Mouse (Mus musculus) neural tube, embryonic 10.5 days (tissue): ENCODE measurements around the gene Afap1.

Source experiments
- DNase-seq: peaks from one replicate; pipeline ENCODE4 v3.0.0-alpha.2; 2017; ENCODE audit warnings: low spot score; ENCODE audit errors: extremely low spot score

The Afap1 gene

GRCm38 (mm10) chr5:35931296-35931695 is 38.2 kb downstream of the Afap1 start:
- DNase-seq, result no peak

- DNase-seq, result no peak
These were observed 39.9 kb downstream of the Afap1 start for GRCm38 (mm10) chr5:35933059-35933458.

DNA sequence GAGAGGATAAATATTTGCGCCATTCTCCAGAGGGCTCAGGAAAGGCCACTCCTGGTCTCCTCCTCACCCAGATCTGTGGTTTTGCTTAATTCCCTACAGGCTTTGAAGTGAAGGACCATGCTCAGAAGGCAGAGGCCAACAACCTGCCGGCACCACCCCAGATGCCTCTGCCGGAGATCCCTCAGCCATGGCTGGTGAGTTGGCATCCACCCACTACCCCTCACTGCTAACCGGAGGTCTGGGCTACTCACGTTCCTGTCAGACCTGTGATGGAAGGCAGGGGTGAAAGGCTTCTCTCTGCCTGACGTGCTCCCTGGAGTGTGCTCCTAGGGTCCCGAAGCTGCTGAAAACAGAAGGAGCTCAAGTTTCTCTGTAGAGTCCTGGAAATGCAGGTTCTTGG is 42.8 kb downstream of the Afap1 start:
- no peak for DNase-seq

DNA sequence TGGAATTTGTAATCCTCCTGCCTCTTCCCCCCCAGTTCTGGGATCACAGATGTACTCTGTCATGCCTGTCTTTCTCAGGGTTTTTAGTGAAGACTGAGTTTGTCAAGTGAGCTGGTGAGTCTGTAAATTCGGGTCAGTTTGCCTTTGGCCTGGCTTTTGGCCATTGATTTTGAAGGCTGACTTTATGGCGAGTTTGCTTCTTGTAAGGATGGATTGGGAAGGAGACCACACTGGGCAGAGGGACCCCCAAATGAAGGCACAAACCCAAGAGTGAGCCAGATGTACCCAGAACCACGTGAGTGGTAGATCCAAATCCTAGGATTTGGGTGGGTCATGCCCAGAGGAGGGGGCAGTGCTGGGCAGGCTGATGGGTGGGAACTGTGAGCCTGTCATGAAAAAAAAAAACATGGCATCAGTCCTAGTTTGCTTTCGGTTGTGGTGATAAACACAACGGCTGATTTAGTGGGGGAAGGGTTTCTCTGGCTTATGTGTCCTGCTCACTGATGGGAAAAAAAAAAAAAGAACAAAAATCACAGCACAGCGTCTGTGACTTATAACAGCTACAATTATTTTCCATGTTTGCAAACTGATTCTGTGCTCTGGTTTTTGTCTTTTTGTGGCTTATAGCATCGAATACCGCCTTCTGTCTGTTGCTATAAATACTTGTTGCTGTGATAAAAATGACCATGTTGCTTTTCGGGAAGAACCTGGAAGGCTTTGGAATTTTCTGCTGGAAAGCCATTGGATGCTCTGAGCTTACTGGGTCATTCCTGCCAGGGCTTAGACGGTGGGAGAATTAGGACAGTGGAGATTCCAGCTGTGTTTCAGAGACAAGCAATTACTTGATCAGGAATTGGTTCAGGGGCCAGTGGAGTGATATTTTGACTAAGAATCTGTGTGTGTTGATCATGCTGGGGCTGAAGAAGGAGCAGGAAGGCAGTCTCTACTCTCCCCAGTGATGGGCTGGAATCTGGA is 45.4 kb downstream of the Afap1 start:
- DNase-seq, result no peak

DNA sequence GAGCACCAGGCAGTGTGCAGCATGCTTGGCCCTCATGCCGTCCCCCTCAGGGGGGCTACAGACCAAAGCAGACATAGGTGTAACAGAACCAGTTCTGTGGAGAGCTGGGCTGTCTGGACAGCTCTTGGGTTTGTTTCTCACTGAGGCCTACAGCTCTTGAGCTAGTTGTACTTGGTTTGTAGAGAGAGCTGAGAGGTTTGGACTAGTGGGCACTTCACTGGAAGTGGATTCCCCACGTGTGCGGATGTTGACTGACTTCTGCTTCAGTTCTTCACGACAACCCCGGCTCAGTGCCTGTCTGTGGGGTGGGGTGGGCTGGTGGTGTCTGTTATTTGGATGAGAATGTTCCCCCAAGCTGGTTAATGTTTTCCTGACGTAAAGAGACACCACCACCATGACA is 46.8 kb downstream of the Afap1 start:
- no peak for DNase-seq

DNA sequence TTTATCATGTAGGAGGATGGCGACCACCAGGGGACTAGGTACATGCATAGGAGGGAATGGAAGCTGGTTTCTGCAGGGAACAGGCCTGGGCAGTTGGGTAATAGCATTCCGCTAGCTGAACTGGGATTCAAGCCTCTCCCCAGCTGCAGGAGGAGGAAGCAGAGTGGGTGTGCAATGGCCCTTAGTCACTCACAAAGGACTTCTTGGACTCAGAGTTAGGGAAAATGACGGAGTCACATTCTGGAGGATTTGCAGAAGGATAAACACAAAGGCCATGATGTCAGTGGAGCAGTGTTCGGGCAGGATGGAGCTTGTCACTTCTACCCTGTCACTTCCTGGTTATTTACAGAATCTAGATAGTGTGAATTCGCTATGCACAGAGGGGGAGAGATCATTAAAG is 50.4 kb downstream of the Afap1 start:
- DNase-seq, result no peak

DNA sequence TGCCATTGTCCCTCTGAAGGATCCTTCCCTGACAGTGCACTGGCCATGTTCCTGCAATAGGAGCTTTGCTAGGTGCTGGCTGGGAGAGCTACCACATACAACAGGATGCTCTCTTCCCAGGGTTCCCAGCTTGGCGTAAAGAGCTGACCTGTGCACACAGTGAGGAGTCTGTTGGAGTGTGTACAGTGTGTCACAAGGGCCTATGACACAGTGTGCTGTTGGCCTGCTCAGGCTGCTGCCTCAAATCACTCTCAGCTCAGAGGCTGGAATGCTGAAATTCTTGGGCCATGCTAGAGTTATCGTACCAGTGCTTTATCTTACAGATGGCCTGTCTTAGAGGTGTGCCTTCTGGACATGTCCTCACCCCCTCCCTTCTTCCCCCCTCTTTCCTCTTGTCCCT is 53.7 kb downstream of the Afap1 start:
- no peak for DNase-seq

- DNase-seq, result no peak
These were observed 54.3 kb downstream of the Afap1 start for GRCm38 (mm10) chr5:35947427-35947826.

DNA sequence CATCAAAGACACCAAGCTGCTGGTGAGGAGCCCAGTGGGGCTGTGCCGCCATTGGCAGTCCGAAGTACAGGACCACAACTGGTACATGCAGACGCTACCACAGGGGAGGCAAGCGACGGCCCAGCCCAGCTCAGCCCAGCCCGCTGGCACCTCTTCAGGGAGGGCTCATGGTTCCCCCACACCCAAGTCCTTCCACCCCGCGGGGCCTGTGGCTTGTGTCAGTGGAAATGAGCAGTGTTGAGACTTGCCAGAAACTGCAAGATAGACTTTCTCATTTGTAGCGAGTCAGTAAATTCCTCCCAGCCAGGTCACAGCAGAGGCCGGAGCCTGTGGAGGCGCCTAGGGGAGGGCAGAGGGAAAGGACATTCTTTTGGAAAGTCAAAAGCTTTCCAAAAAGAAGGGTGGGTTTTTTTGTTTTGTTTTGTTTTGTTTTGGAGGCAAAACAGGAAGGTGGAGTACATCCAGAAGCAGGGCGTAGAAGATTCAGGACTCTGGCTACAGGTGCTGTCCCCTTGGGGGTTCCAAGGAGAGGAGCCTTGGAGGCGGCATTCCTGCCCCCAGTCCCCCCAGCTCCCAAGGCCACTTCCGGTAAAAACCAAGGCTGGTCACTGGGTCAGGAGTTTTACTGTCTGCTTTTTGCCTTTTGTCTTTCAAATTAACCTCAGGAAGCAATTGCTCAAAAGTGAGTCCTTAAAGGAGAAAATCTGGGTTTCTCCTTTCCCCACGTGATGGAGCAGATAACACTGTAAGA is 55.3 kb downstream of the Afap1 start:
- DNase-seq, result no peak

DNA sequence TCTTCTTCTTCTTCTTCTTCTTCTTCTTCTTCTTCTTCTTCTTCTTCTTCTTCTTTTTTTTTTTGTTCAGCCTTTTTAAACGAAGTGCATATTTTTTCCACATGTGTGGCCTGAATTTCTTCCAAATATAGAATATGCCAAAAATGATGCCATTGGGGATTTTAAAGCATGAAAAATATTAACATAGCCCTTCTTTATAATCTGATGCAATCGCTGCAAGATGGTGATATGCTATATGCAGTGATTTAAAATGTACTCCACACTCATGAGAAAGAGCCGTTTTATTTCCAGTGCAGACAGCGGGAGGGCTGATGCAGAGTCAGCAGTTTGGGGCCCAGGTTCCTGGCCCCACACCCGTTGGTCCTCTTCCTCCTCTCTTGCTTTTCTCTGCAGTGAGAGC is 55.9 kb downstream of the Afap1 start:
- DNase-seq, result no peak

DNA sequence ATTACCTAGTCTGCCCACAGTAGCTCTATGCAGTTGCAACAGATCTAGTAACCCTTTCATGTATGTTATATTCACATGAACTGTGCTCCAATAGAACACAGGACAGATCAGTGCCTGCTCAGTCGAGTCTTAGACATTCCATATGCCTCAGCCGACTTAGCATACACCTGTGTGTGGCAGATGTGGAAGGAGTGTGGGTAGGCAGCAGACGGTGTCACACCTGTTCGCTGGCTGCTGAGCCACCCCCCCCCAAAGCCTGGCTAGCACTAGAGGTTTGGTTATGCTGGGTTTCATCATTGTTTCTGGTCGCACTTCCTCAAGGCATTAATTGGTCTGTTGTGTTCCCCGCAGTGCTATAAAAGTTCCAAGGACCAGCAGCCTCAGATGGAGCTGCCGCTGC is 57.4 kb downstream of the Afap1 start:
- DNase-seq, result no peak

- no peak for DNase-seq
These were observed 61.1 kb downstream of the Afap1 start for GRCm38 (mm10) chr5:35954055-35954718.

GRCm38 (mm10) chr5:35956268-35956667 is 63.1 kb downstream of the Afap1 start:
- DNase-seq, result no peak

DNA sequence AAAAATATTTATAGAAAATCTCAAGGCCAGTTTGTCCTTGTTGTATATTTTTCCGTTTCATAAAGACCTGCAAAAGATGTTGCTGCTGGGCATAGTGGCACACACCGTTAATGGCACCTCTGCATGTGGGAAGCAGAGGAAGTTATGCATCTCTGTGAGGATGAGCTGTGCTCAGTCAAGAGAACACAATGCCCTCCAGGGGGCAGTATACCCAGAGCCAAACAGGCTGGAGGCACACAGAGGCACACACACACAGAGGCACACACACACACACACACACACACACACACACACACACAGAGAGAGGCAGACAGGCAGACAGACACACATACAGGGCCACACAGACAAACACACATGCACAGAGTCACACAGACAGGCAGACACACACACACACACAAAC is 65.6 kb downstream of the Afap1 start:
- DNase-seq, result no peak

- no peak for DNase-seq
These were observed 67.0 kb downstream of the Afap1 start for GRCm38 (mm10) chr5:35960168-35960567.

DNA sequence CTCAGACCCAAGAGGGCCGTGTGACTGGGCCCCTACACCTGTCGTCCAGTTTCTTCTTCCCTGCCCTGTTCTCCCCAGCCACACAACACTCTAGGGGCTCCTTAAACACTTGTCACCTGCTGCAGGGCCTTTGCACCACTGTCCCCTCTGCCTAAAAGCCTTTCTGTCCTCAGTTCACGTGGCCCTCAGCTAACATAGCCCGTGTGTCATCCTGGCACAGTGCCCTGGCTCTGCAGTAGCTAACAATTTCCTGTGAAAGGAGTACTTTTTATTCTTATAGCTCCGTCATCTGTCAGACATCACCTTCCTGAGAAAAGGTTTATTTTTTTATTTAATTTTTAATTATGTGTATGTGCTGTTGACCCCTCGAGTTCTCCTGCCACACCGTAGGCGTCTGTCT is 68.2 kb downstream of the Afap1 start:
- no peak for DNase-seq

GRCm38 (mm10) chr5:35963635-35964034 is 70.5 kb downstream of the Afap1 start:
- no peak for DNase-seq

- DNase-seq, result no peak
These were observed 71.9 kb downstream of the Afap1 start for GRCm38 (mm10) chr5:35965036-35965435.

GRCm38 (mm10) chr5:35969857-35970256 is 76.7 kb downstream of the Afap1 start:
- no peak for DNase-seq

DNA sequence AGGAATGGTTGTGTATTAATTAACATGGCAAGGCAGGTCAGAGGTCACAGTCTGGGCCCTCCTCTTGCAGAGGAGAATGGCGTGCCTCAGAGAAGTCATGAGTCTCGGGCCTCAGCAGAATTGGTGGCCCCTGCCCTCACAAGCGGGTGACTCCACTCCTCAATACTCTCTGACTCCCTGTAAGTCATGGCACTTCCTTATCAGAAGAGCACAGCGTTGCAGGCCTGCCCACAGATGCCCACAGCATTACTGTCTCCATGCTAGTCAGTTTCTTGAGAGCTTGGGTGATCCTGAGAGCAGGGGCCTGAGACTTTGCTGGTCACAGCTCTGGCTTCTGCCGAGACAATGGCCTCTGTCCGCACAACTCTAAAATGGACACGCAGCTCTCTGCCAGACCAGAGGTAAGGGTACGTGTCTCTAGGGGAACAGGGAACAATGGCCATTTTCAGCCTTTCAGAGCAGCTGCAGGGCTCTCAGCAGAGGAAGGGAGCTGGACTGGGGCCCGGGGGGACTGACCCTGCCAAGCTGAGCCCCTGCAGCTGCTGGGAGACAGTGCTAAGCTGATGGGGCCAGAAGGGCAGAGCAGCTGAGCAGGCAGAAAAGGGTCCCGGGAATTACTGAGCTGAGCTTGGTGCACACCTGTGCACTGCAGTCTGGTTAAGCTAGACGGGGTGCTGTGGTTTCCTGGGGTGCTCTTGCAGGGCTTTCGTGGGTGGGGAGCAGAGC is 77.4 kb downstream of the Afap1 start:
- DNase-seq, result no peak

DNA sequence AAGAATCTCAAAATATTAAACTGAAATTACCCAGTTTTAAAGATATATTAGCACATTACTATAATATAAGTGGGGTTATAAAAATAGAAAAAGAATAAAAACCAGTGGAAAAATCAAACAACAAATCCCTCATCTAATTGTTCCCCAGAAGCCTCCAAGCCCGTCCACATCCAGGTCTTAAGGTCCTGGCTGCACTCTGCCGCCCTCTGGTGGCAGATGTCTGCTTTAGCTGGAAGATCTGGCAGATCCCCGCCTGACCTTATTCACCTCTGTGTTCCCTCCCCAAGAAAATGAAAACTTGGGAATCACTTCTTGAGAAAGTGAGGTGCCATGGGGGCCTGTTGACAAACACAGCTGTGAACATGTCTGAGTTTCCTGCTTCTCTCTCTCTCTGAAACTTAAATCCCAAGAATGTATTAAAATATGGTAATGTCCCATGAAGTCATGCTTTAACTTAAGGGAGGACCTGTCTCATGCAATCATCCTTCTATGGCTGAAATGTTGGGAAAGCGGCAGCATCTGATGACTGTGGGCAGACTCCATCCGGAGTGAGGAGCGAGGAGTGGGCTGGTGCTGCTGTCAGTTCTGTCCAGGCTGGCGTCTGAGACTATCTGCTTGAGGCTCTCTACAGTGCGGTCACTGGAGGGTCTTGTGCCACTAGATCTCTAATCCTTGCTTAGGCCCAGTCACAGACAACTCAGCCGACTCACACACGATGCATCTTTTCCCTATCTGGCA is 78.9 kb downstream of the Afap1 start:
- DNase-seq, result peak; percentile 74
